Mouse (Mus musculus): ENCODE results near the gene Cyth1. TPM values are rescaled to one million over a fixed set of nuclear protein-coding genes. Genes with fewer than 3 reads are reported as not detected.

The Cyth1 gene
- polyA plus RNA-seq, 1 experiment from 2014 or later: 16.2 TPM

- no peaks in the 10 kb centered on the region for H3K9me3 ChIP-seq
- WGBS: 66% methylated on average over 4 of the region's 4 CpGs
- ATAC-seq (ENCODE audit: insufficient number of reproducible peaks, low FRiP score, low TSS enrichment, low read depth): no peak
- H3K27me3 ChIP-seq: no peaks in the 10 kb centered on the region
- H3K4me2 ChIP-seq: no peak overlapping the region
- H3K27ac ChIP-seq: no peak overlapping the region
- peaks cover 9% of the 10 kb centered on the region for H3K36me3 ChIP-seq
- 0 out of 2 replicates have a peak, but pooled peaks cover 14% of the 10 kb centered on the region for H3K4me1 ChIP-seq
- H3K4me3 ChIP-seq: no peak overlapping the region
- no peak overlapping the region for H3K9ac ChIP-seq
Measured at GRCm38 (mm10) chr11:118158753-118159152, 89.6 kb downstream of the Cyth1 start.

GRCm38 (mm10) chr11:118156480-118157060 lies 91.8 kb downstream of the Cyth1 start:
- no peaks in the 10 kb centered on the region for H3K36me3 ChIP-seq
- no peaks in the 10 kb centered on the region for H3K27me3 ChIP-seq
- peaks cover 17% of the 10 kb centered on the region; the same call in 1 of the 2 replicates for H3K4me1 ChIP-seq
- no peak overlapping the region for H3K27ac ChIP-seq
- H3K4me2 ChIP-seq: no peak overlapping the region
- no peaks in the 10 kb centered on the region for H3K9me3 ChIP-seq
- no peak overlapping the region for H3K4me3 ChIP-seq
- WGBS: 54% methylated on average over 8 of the region's 8 CpGs
- H3K9ac ChIP-seq: no peak overlapping the region
- ATAC-seq (ENCODE audit: insufficient number of reproducible peaks, low FRiP score, low TSS enrichment, low read depth): no peak

- no peaks in the 10 kb centered on the region for H3K36me3 ChIP-seq
- H3K27ac ChIP-seq: no peak overlapping the region
- H3K4me2 ChIP-seq: no peak overlapping the region
- peaks cover 19% of the 10 kb centered on the region for H3K4me1 ChIP-seq
- no peaks in the 10 kb centered on the region for H3K9me3 ChIP-seq
- H3K4me3 ChIP-seq: no peak overlapping the region
- no peaks in the 10 kb centered on the region for H3K27me3 ChIP-seq
- no peak for ATAC-seq (ENCODE audit: insufficient number of reproducible peaks, low FRiP score, low TSS enrichment, low read depth)
- 58% methylated on average over 4 of the region's 4 CpGs for WGBS
- no peak overlapping the region for H3K9ac ChIP-seq
Measured at GRCm38 (mm10) chr11:118152964-118153363, 95.4 kb downstream of the Cyth1 start.

- no peaks in the 10 kb centered on the region for H3K27me3 ChIP-seq
- 77% methylated on average over 5 of the region's 5 CpGs for WGBS
- H3K4me2 ChIP-seq: no peak overlapping the region
- H3K9me3 ChIP-seq: no peaks in the 10 kb centered on the region
- no peak overlapping the region for H3K9ac ChIP-seq
- no peaks in the 10 kb centered on the region for H3K36me3 ChIP-seq
- H3K4me1 ChIP-seq: peaks cover 15% of the 10 kb centered on the region
- H3K27ac ChIP-seq: no peak overlapping the region
- no peak overlapping the region for H3K4me3 ChIP-seq
- ATAC-seq (ENCODE audit: insufficient number of reproducible peaks, low FRiP score, low TSS enrichment, low read depth): no peak
Measured at GRCm38 (mm10) chr11:118151423-118152180, 96.8 kb downstream of the Cyth1 start.

GRCm38 (mm10) chr11:118150115-118150701 lies 98.2 kb downstream of the Cyth1 start:
- Histone ChIP-seq H3K27ac (0 out of 2 replicates have a peak overlapping the region, but pooled peaks have one; percentile 43), H3K4me2 (no peak overlapping the region), H3K9ac (no peak overlapping the region), H3K9me3 (no peaks in the 10 kb centered on the region), H3K4me1 (peaks cover 13% of the 10 kb centered on the region), H3K27me3 (no peaks in the 10 kb centered on the region), H3K4me3 (no peak overlapping the region), H3K36me3 (no peaks in the 10 kb centered on the region)
- 42% methylated on average over 9 of the region's 9 CpGs for WGBS
- no peak for ATAC-seq (ENCODE audit: insufficient number of reproducible peaks, low FRiP score, low TSS enrichment, low read depth)

GRCm38 (mm10) chr11:118147877-118148637 lies 100.3 kb downstream of the Cyth1 start:
- Histone ChIP-seq H3K27me3 (no peaks in the 10 kb centered on the region), H3K4me2 (no peak overlapping the region), H3K9ac (no peak overlapping the region), H3K4me1 (peaks cover 12% of the 10 kb centered on the region), H3K36me3 (no peaks in the 10 kb centered on the region), H3K27ac (no peak overlapping the region), H3K4me3 (no peak overlapping the region), H3K9me3 (no peaks in the 10 kb centered on the region)
- no peak for ATAC-seq (ENCODE audit: insufficient number of reproducible peaks, low FRiP score, low TSS enrichment, low read depth)
- WGBS: 58% methylated on average over 9 of the region's 9 CpGs

- Histone ChIP-seq H3K36me3 (no peaks in the 10 kb centered on the region), H3K27ac (no peak overlapping the region), H3K9ac (no peak overlapping the region), H3K4me1 (peaks cover 14% of the 10 kb centered on the region), H3K4me2 (no peak overlapping the region), H3K9me3 (no peaks in the 10 kb centered on the region), H3K4me3 (no peak overlapping the region), H3K27me3 (no peaks in the 10 kb centered on the region)
- ATAC-seq (ENCODE audit: insufficient number of reproducible peaks, low FRiP score, low TSS enrichment, low read depth): no peak
- 93% methylated on average over 10 of the region's 10 CpGs for WGBS
Measured at GRCm38 (mm10) chr11:118146446-118146845, 101.9 kb downstream of the Cyth1 start.

- H3K4me2 ChIP-seq: no peak overlapping the region
- H3K27me3 ChIP-seq: no peaks in the 10 kb centered on the region
- H3K4me3 ChIP-seq: 0 out of 2 replicates have a peak overlapping the region, but pooled peaks have one; percentile 3
- H3K9me3 ChIP-seq: no peaks in the 10 kb centered on the region
- ATAC-seq (ENCODE audit: insufficient number of reproducible peaks, low FRiP score, low TSS enrichment, low read depth): no peak
- no peaks in the 10 kb centered on the region for H3K36me3 ChIP-seq
- 63% methylated on average over 16 of the region's 16 CpGs for WGBS
- H3K27ac ChIP-seq: peak overlapping the region; percentile 61; the same call in 1 of the 2 replicates
- H3K4me1 ChIP-seq: peaks cover 14% of the 10 kb centered on the region
- no peak overlapping the region for H3K9ac ChIP-seq
Measured at GRCm38 (mm10) chr11:118145771-118146351, 102.5 kb downstream of the Cyth1 start.

- no peak overlapping the region for H3K4me3 ChIP-seq
- peaks cover 6% of the 10 kb centered on the region for H3K4me1 ChIP-seq
- H3K27ac ChIP-seq: no peak overlapping the region
- no peaks in the 10 kb centered on the region for H3K27me3 ChIP-seq
- 94% methylated on average over 4 of the region's 4 CpGs for WGBS
- H3K9ac ChIP-seq: no peak overlapping the region
- ATAC-seq (ENCODE audit: insufficient number of reproducible peaks, low FRiP score, low TSS enrichment, low read depth): no peak
- H3K4me2 ChIP-seq: no peak overlapping the region
- H3K36me3 ChIP-seq: no peaks in the 10 kb centered on the region
- H3K9me3 ChIP-seq: no peaks in the 10 kb centered on the region
Measured at GRCm38 (mm10) chr11:118145092-118145491, 103.3 kb downstream of the Cyth1 start.

GRCm38 (mm10) chr11:118143731-118144130 lies 104.7 kb downstream of the Cyth1 start:
- Histone ChIP-seq H3K9me3 (no peaks in the 10 kb centered on the region), H3K27ac (no peak overlapping the region), H3K9ac (no peak overlapping the region), H3K4me2 (no peak overlapping the region), H3K4me1 (peaks cover 3% of the 10 kb centered on the region), H3K27me3 (no peaks in the 10 kb centered on the region), H3K36me3 (no peaks in the 10 kb centered on the region), H3K4me3 (no peak overlapping the region)
- 90% methylated on average over 4 of the region's 4 CpGs for WGBS
- ATAC-seq (ENCODE audit: insufficient number of reproducible peaks, low FRiP score, low TSS enrichment, low read depth): no peak

- H3K27ac ChIP-seq: no peak overlapping the region
- H3K4me2 ChIP-seq: no peak overlapping the region
- H3K27me3 ChIP-seq: no peaks in the 10 kb centered on the region
- no peaks in the 10 kb centered on the region for H3K9me3 ChIP-seq
- WGBS: 41% methylated on average over 7 of the region's 7 CpGs
- no peaks in the 10 kb centered on the region for H3K36me3 ChIP-seq
- H3K4me1 ChIP-seq: peaks cover 3% of the 10 kb centered on the region; the same call in 1 of the 2 replicates
- no peak for ATAC-seq (ENCODE audit: insufficient number of reproducible peaks, low FRiP score, low TSS enrichment, low read depth)
- H3K4me3 ChIP-seq: no peak overlapping the region
- H3K9ac ChIP-seq: no peak overlapping the region
Measured at GRCm38 (mm10) chr11:118142547-118143165, 105.7 kb downstream of the Cyth1 start.
